Mouse (Mus musculus): ENCODE measurements at regions not wholly inside any gene's neighbourhood (a gene's known extent, or its start where the extent isn't known, plus 50 kb on each side); places are given as distances from the start of the nearest gene placed in this dataset.

- WGBS, result 89% methylated on average over 3 of the region's 3 CpGs
- no peaks in the 10 kb centered on the region for H3K27me3 ChIP-seq (replicated peaks; ENCODE audit: control insufficient read depth, insufficient read depth, low read length)
- DNase-seq (ENCODE audit: low spot score), result no peak
Measured at GRCm38 (mm10) chr11:24352071-24352470, 274.2 kb downstream of the Bcl11a start.

GRCm38 (mm10) chr11:24353056-24353455 lies 275.2 kb downstream of the Bcl11a start:
- Histone ChIP-seq H3K27me3 (replicated peaks; ENCODE audit: control insufficient read depth, insufficient read depth, low read length) (no peaks in the 10 kb centered on the region), H3K27ac (ENCODE audit: low read depth) (no peak overlapping the region), H3K4me3 (ENCODE audit: low read depth, low read length) (no peak overlapping the region), H3K9me3 (ENCODE audit: control insufficient read depth, low read length) (no peaks in the 10 kb centered on the region), H3K9ac (ENCODE audit: low read length) (no peak overlapping the region), H3K4me1 (replicated peaks; ENCODE audit: control insufficient read depth, insufficient read depth, low read length) (no peaks in the 10 kb centered on the region), H3K4me2 (ENCODE audit: low read length) (no peak overlapping the region), H3K36me3 (ENCODE audit: control insufficient read depth, insufficient read depth, low read length) (no peaks in the 10 kb centered on the region)
- DNase-seq (ENCODE audit: low spot score) (no peak), ATAC-seq (replicated peaks; ENCODE audit: low FRiP score, low TSS enrichment, low read depth) (no peak)
- 55% methylated on average over 1 of the region's 1 CpGs for WGBS

More at GRCm38 (mm10) chr11:24352071-24352470, 274.2 kb downstream of the Bcl11a start:
- Histone ChIP-seq H3K9ac (ENCODE audit: low read length) (no peak overlapping the region), H3K4me2 (ENCODE audit: low read length) (no peak overlapping the region), H3K9me3 (ENCODE audit: control insufficient read depth, low read length) (no peaks in the 10 kb centered on the region), H3K36me3 (ENCODE audit: control insufficient read depth, insufficient read depth, low read length) (no peaks in the 10 kb centered on the region), H3K27ac (ENCODE audit: low read depth) (no peak overlapping the region), H3K4me3 (ENCODE audit: low read depth, low read length) (no peak overlapping the region), H3K4me1 (replicated peaks; ENCODE audit: control insufficient read depth, insufficient read depth, low read length) (no peaks in the 10 kb centered on the region; the same call in 1 of the 2 replicates)
- no peak for ATAC-seq (replicated peaks; ENCODE audit: low FRiP score, low TSS enrichment, low read depth)

DNA sequence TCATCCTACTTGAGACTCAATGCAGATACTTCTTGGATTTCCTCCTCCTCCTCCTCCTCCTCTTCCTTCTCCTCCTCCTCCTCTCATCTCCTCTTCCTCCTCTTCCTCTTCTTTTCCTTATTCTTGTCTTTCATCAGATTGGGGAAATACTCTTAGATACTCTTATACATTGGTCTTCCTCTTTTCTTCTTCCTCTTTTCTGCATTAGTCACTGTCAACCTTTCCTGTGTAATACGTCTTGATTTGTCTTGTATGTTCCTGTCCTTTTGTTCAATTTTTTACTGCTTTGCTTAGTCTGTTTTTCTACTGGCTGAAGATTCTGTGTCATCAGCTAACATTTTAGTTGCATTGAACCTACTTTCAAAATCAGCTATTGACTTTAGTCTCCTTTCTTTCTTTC lies 279.5 kb downstream of the Bcl11a start:
- H3K4me3 ChIP-seq (ENCODE audit: low read depth, low read length), result no peak overlapping the region
- H3K9ac ChIP-seq (ENCODE audit: low read length), result no peak overlapping the region
- H3K36me3 ChIP-seq (ENCODE audit: control insufficient read depth, insufficient read depth, low read length), result no peaks in the 10 kb centered on the region
- H3K9me3 ChIP-seq (ENCODE audit: control insufficient read depth, low read length), result no peaks in the 10 kb centered on the region
- 86% methylated on average over 1 of the region's 1 CpGs for WGBS
- H3K27me3 ChIP-seq (replicated peaks; ENCODE audit: control insufficient read depth, insufficient read depth, low read length), result no peaks in the 10 kb centered on the region
- DNase-seq (ENCODE audit: low spot score) (no peak), ATAC-seq (replicated peaks; ENCODE audit: low FRiP score, low TSS enrichment, low read depth) (no peak)
- H3K4me1 ChIP-seq (replicated peaks; ENCODE audit: control insufficient read depth, insufficient read depth, low read length), result no peaks in the 10 kb centered on the region
- no peak overlapping the region for H3K4me2 ChIP-seq (ENCODE audit: low read length)
- H3K27ac ChIP-seq (ENCODE audit: low read depth), result no peak overlapping the region

GRCm38 (mm10) chr11:24359086-24359485 lies 281.2 kb downstream of the Bcl11a start:
- Histone ChIP-seq H3K4me1 (replicated peaks; ENCODE audit: control insufficient read depth, insufficient read depth, low read length) (no peaks in the 10 kb centered on the region), H3K4me3 (ENCODE audit: low read depth, low read length) (no peak overlapping the region), H3K4me2 (ENCODE audit: low read length) (no peak overlapping the region), H3K9me3 (ENCODE audit: control insufficient read depth, low read length) (no peaks in the 10 kb centered on the region), H3K9ac (ENCODE audit: low read length) (no peak overlapping the region), H3K27ac (ENCODE audit: low read depth) (no peak overlapping the region), H3K27me3 (replicated peaks; ENCODE audit: control insufficient read depth, insufficient read depth, low read length) (no peaks in the 10 kb centered on the region), H3K36me3 (ENCODE audit: control insufficient read depth, insufficient read depth, low read length) (no peaks in the 10 kb centered on the region)
- no peak for ATAC-seq (replicated peaks; ENCODE audit: low FRiP score, low TSS enrichment, low read depth)
- DNase-seq (ENCODE audit: low spot score), result peak; percentile 24

DNA sequence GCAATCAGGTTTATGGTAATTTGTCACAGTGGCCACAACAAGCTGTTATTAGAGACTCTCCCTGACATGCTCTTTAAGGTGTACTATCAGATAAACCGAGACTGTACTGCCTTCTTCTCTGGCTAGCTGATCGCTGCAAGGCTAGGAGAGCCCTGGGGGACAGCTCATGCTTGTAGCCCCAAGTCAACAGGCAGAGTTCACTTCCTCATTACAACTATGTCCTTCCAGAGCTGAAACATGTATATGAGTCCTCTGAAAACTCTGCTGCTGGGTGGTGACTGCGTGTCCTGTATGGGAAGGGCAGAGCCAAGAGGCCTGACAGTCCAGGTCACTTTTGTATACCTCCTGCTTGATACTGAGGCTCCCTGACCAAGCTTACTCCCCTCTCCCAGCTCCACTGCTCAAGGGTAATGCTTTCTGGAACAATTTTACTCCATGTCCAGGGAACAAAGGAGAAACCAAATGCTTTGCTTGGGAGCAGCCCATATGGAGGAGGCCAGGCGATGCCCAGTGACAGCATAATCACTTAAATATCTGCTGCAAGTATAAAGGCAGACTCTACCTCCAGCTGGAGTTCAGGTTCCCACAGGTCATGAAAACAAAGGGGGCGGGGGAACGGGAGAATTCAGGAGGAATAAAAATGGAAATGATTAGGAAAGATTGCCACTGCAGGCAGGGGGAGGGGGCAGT lies 284.3 kb downstream of the Bcl11a start:
- H3K4me1 ChIP-seq (replicated peaks; ENCODE audit: control insufficient read depth, insufficient read depth, low read length), result no peaks in the 10 kb centered on the region
- H3K9ac ChIP-seq (ENCODE audit: low read length), result no peak overlapping the region
- no peak for ATAC-seq (replicated peaks; ENCODE audit: low FRiP score, low TSS enrichment, low read depth)
- no peak overlapping the region for H3K4me2 ChIP-seq (ENCODE audit: low read length)
- H3K27ac ChIP-seq (ENCODE audit: low read depth), result no peak overlapping the region
- WGBS, result 55% methylated on average over 6 of the region's 6 CpGs
- no peaks in the 10 kb centered on the region for H3K27me3 ChIP-seq (replicated peaks; ENCODE audit: control insufficient read depth, insufficient read depth, low read length)
- H3K9me3 ChIP-seq (ENCODE audit: control insufficient read depth, low read length), result no peaks in the 10 kb centered on the region
- H3K36me3 ChIP-seq (ENCODE audit: control insufficient read depth, insufficient read depth, low read length), result no peaks in the 10 kb centered on the region
- H3K4me3 ChIP-seq (ENCODE audit: low read depth, low read length), result no peak overlapping the region
- peak; percentile 46 for DNase-seq (ENCODE audit: low spot score)

DNA sequence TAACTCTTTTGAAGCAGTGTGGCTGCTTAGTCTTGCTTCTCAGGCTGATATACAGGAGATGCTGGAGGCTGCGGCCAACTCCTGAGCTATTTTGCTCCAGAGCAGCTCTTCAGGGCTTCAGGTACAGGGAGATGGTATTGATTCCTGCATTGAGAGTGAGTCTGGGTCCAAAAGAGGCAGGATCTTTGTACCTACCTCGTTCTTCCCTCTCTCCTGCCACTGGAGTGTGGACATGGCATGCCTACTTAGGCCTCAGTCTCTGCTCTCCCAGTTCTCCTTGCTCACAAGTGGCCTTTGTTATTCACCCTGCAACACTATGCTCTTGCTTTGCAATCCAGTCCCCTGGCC lies 284.8 kb downstream of the Bcl11a start:
- Histone ChIP-seq H3K9ac (ENCODE audit: low read length) (no peak overlapping the region), H3K27me3 (replicated peaks; ENCODE audit: control insufficient read depth, insufficient read depth, low read length) (no peaks in the 10 kb centered on the region), H3K4me1 (replicated peaks; ENCODE audit: control insufficient read depth, insufficient read depth, low read length) (no peaks in the 10 kb centered on the region), H3K9me3 (ENCODE audit: control insufficient read depth, low read length) (no peaks in the 10 kb centered on the region), H3K4me3 (ENCODE audit: low read depth, low read length) (no peak overlapping the region), H3K4me2 (ENCODE audit: low read length) (no peak overlapping the region), H3K36me3 (ENCODE audit: control insufficient read depth, insufficient read depth, low read length) (no peaks in the 10 kb centered on the region), H3K27ac (ENCODE audit: low read depth) (no peak overlapping the region)
- WGBS, result 83% methylated on average over 2 of the region's 2 CpGs
- ATAC-seq (replicated peaks; ENCODE audit: low FRiP score, low TSS enrichment, low read depth) (no peak), DNase-seq (ENCODE audit: low spot score) (no peak)

GRCm38 (mm10) chr11:24363418-24364364 lies 285.8 kb downstream of the Bcl11a start:
- H3K9me3 ChIP-seq (ENCODE audit: control insufficient read depth, low read length), result no peaks in the 10 kb centered on the region
- no peak overlapping the region for H3K4me2 ChIP-seq (ENCODE audit: low read length)
- H3K27me3 ChIP-seq (replicated peaks; ENCODE audit: control insufficient read depth, insufficient read depth, low read length), result no peaks in the 10 kb centered on the region
- 60% methylated on average over 9 of the region's 9 CpGs for WGBS
- no peak for DNase-seq (ENCODE audit: low spot score)
- no peak overlapping the region for H3K4me3 ChIP-seq (ENCODE audit: low read depth, low read length)
- H3K4me1 ChIP-seq (replicated peaks; ENCODE audit: control insufficient read depth, insufficient read depth, low read length), result no peaks in the 10 kb centered on the region
- no peak overlapping the region for H3K9ac ChIP-seq (ENCODE audit: low read length)
- no peaks in the 10 kb centered on the region for H3K36me3 ChIP-seq (ENCODE audit: control insufficient read depth, insufficient read depth, low read length)
- ATAC-seq (replicated peaks; ENCODE audit: low FRiP score, low TSS enrichment, low read depth), result no peak
- H3K27ac ChIP-seq (ENCODE audit: low read depth), result no peak overlapping the region

DNA sequence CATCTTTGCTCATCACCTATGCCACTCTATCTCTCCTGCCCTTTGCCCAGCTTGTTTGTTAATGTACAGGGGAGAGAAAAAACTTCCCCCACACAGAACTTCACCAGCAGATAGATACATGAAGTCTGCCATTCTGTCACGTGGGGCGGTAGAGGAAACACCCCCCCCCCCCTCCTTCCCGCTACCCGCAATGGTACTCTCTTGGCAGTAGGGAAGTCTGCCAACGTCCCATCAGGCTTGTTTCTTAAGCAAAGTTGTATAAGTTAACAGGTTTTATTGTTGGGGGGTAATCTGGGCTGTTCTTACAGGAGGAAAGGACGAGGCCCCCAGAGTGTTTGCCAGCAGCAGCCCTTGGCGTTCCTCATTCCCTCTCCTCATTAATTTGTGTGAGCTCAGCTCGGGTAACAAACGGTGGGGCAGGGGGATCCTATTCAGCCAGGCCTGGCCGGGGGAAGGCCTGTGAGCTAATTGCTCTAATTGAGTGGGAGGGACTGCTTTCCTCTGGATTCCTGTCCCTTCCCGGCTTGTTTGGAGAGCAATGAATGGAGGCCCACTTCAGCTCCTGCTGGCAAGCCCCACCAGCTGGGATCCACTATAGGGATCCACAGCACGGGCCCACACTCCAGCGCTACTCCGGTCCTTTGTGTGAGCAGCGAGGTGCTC lies 292.5 kb downstream of the Bcl11a start:
- no peaks in the 10 kb centered on the region for H3K27me3 ChIP-seq (replicated peaks; ENCODE audit: control insufficient read depth, insufficient read depth, low read length)
- DNase-seq (ENCODE audit: low spot score), result peak; percentile 58

More for the DNA sequence above, 292.5 kb downstream of the Bcl11a start:
- ATAC-seq (replicated peaks; ENCODE audit: low FRiP score, low TSS enrichment, low read depth), result 0 out of 2 replicates have a peak, but pooled peaks have one; percentile 47
- Histone ChIP-seq H3K27ac (ENCODE audit: low read depth) (no peak overlapping the region), H3K4me1 (replicated peaks; ENCODE audit: control insufficient read depth, insufficient read depth, low read length) (peaks cover 11% of the 10 kb centered on the region), H3K4me2 (ENCODE audit: low read length) (no peak overlapping the region), H3K9me3 (ENCODE audit: control insufficient read depth, low read length) (no peaks in the 10 kb centered on the region), H3K4me3 (ENCODE audit: low read depth, low read length) (no peak overlapping the region), H3K9ac (ENCODE audit: low read length) (no peak overlapping the region), H3K36me3 (ENCODE audit: control insufficient read depth, insufficient read depth, low read length) (no peaks in the 10 kb centered on the region)
- 35% methylated on average over 15 of the region's 15 CpGs for WGBS

Measured in intestine, embryonic 14.5 days (tissue).